Mouse (Mus musculus): ENCODE data around the gene Plxna4. TPM values are rescaled to one million over a fixed set of nuclear protein-coding genes. Genes with fewer than 3 reads are reported as not detected.

Plxna4 gene
- polyA plus RNA-seq, 1 experiment from 2014 or later, result 0.91 TPM

- Histone ChIP-seq H3K4me2 (replicated peaks; ENCODE audit: low read depth) (no peak overlapping the region), H3K36me3 (ENCODE audit: control insufficient read depth, insufficient read depth) (no peaks in the 10 kb centered on the region), H3K4me1 (replicated peaks; ENCODE audit: control insufficient read depth, insufficient read depth, low read length) (no peaks in the 10 kb centered on the region), H3K27ac (ENCODE audit: low read depth, low read length) (no peak overlapping the region), H3K9me3 (ENCODE audit: control insufficient read depth) (no peaks in the 10 kb centered on the region), H3K4me3 (ENCODE audit: low read depth, low read length) (no peak overlapping the region), H3K9ac (ENCODE audit: low read depth, low read length) (no peak overlapping the region), H3K27me3 (replicated peaks; ENCODE audit: control insufficient read depth, insufficient read depth, low read length) (no peaks in the 10 kb centered on the region)
- TF ChIP-seq CTCF (IDR thresholded peaks at IDR 0.05; ENCODE audit: low read depth), result no peak
- ATAC-seq, result no peak
- 74% methylated on average over 8 of the region's 8 CpGs for WGBS
These were observed 59.9 kb downstream of the Plxna4 start for GRCm38 (mm10) chr6:32528081-32528570.

- 84% methylated on average over 7 of the region's 7 CpGs for WGBS
These were observed 60.5 kb downstream of the Plxna4 start for GRCm38 (mm10) chr6:32527518-32527917.

GRCm38 (mm10) chr6:32526762-32527161 lies 61.2 kb downstream of the Plxna4 start:
- no peak for ATAC-seq
- H3K27me3 ChIP-seq (replicated peaks; ENCODE audit: control insufficient read depth, insufficient read depth, low read length), result no peaks in the 10 kb centered on the region
- 75% methylated on average over 5 of the region's 5 CpGs for WGBS
- H3K4me3 ChIP-seq (ENCODE audit: low read depth, low read length), result no peak overlapping the region
- H3K9me3 ChIP-seq (ENCODE audit: control insufficient read depth), result no peaks in the 10 kb centered on the region
- H3K9ac ChIP-seq (ENCODE audit: low read depth, low read length), result no peak overlapping the region
- no peak for TF ChIP-seq CTCF (IDR thresholded peaks at IDR 0.05; ENCODE audit: low read depth)
- H3K27ac ChIP-seq (ENCODE audit: low read depth, low read length), result no peak overlapping the region
- H3K36me3 ChIP-seq (ENCODE audit: control insufficient read depth, insufficient read depth), result no peaks in the 10 kb centered on the region
- no peak overlapping the region for H3K4me2 ChIP-seq (replicated peaks; ENCODE audit: low read depth)
- no peaks in the 10 kb centered on the region for H3K4me1 ChIP-seq (replicated peaks; ENCODE audit: control insufficient read depth, insufficient read depth, low read length)

More at GRCm38 (mm10) chr6:32527518-32527917, 60.5 kb downstream of the Plxna4 start:
- no peak for ATAC-seq
- no peaks in the 10 kb centered on the region for H3K4me1 ChIP-seq (replicated peaks; ENCODE audit: control insufficient read depth, insufficient read depth, low read length)
- H3K36me3 ChIP-seq (ENCODE audit: control insufficient read depth, insufficient read depth), result no peaks in the 10 kb centered on the region
- H3K9ac ChIP-seq (ENCODE audit: low read depth, low read length), result no peak overlapping the region
- no peak overlapping the region for H3K27ac ChIP-seq (ENCODE audit: low read depth, low read length)
- no peak overlapping the region for H3K4me2 ChIP-seq (replicated peaks; ENCODE audit: low read depth)
- no peak overlapping the region for H3K4me3 ChIP-seq (ENCODE audit: low read depth, low read length)
- no peaks in the 10 kb centered on the region for H3K9me3 ChIP-seq (ENCODE audit: control insufficient read depth)
- no peaks in the 10 kb centered on the region for H3K27me3 ChIP-seq (replicated peaks; ENCODE audit: control insufficient read depth, insufficient read depth, low read length)
- TF ChIP-seq CTCF (IDR thresholded peaks at IDR 0.05; ENCODE audit: low read depth), result no peak

- 78% methylated on average over 4 of the region's 4 CpGs for WGBS
- H3K4me1 ChIP-seq (replicated peaks; ENCODE audit: control insufficient read depth, insufficient read depth, low read length), result no peaks in the 10 kb centered on the region
- ATAC-seq, result no peak
- H3K27me3 ChIP-seq (replicated peaks; ENCODE audit: control insufficient read depth, insufficient read depth, low read length), result no peaks in the 10 kb centered on the region
- no peaks in the 10 kb centered on the region for H3K9me3 ChIP-seq (ENCODE audit: control insufficient read depth)
- no peak overlapping the region for H3K27ac ChIP-seq (ENCODE audit: low read depth, low read length)
- H3K9ac ChIP-seq (ENCODE audit: low read depth, low read length), result no peak overlapping the region
- no peak for TF ChIP-seq CTCF (IDR thresholded peaks at IDR 0.05; ENCODE audit: low read depth)
- H3K36me3 ChIP-seq (ENCODE audit: control insufficient read depth, insufficient read depth), result no peaks in the 10 kb centered on the region
- H3K4me3 ChIP-seq (ENCODE audit: low read depth, low read length), result no peak overlapping the region
- no peak overlapping the region for H3K4me2 ChIP-seq (replicated peaks; ENCODE audit: low read depth)
These were observed 67.9 kb downstream of the Plxna4 start for GRCm38 (mm10) chr6:32520097-32520496.

GRCm38 (mm10) chr6:32518617-32519016 lies 69.4 kb downstream of the Plxna4 start:
- H3K36me3 ChIP-seq (ENCODE audit: control insufficient read depth, insufficient read depth), result no peaks in the 10 kb centered on the region
- 88% methylated on average over 3 of the region's 3 CpGs for WGBS
- H3K4me3 ChIP-seq (ENCODE audit: low read depth, low read length), result no peak overlapping the region
- no peaks in the 10 kb centered on the region for H3K9me3 ChIP-seq (ENCODE audit: control insufficient read depth)
- no peak for TF ChIP-seq CTCF (IDR thresholded peaks at IDR 0.05; ENCODE audit: low read depth)
- H3K4me1 ChIP-seq (replicated peaks; ENCODE audit: control insufficient read depth, insufficient read depth, low read length), result no peaks in the 10 kb centered on the region
- no peak overlapping the region for H3K4me2 ChIP-seq (replicated peaks; ENCODE audit: low read depth)
- H3K27me3 ChIP-seq (replicated peaks; ENCODE audit: control insufficient read depth, insufficient read depth, low read length), result no peaks in the 10 kb centered on the region
- no peak overlapping the region for H3K9ac ChIP-seq (ENCODE audit: low read depth, low read length)
- no peak overlapping the region for H3K27ac ChIP-seq (ENCODE audit: low read depth, low read length)
- no peak for ATAC-seq

- Histone ChIP-seq H3K4me1 (replicated peaks; ENCODE audit: control insufficient read depth, insufficient read depth, low read length) (no peaks in the 10 kb centered on the region), H3K9ac (ENCODE audit: low read depth, low read length) (no peak overlapping the region), H3K36me3 (ENCODE audit: control insufficient read depth, insufficient read depth) (no peaks in the 10 kb centered on the region), H3K27ac (ENCODE audit: low read depth, low read length) (no peak overlapping the region), H3K4me3 (ENCODE audit: low read depth, low read length) (no peak overlapping the region), H3K27me3 (replicated peaks; ENCODE audit: control insufficient read depth, insufficient read depth, low read length) (no peaks in the 10 kb centered on the region), H3K9me3 (ENCODE audit: control insufficient read depth) (no peaks in the 10 kb centered on the region), H3K4me2 (replicated peaks; ENCODE audit: low read depth) (no peak overlapping the region)
- ATAC-seq, result no peak
- TF ChIP-seq CTCF (IDR thresholded peaks at IDR 0.05; ENCODE audit: low read depth), result no peak
- 78% methylated on average over 6 of the region's 6 CpGs for WGBS
These were observed 73.9 kb downstream of the Plxna4 start for GRCm38 (mm10) chr6:32514096-32514495.

GRCm38 (mm10) chr6:32512010-32512409 lies 76.0 kb downstream of the Plxna4 start:
- H3K4me3 ChIP-seq (ENCODE audit: low read depth, low read length), result no peak overlapping the region
- no peaks in the 10 kb centered on the region for H3K36me3 ChIP-seq (ENCODE audit: control insufficient read depth, insufficient read depth)
- ATAC-seq, result no peak
- H3K4me1 ChIP-seq (replicated peaks; ENCODE audit: control insufficient read depth, insufficient read depth, low read length), result no peaks in the 10 kb centered on the region
- H3K27ac ChIP-seq (ENCODE audit: low read depth, low read length), result no peak overlapping the region
- no peak overlapping the region for H3K9ac ChIP-seq (ENCODE audit: low read depth, low read length)
- 33% methylated on average over 1 of the region's 1 CpGs for WGBS
- no peak overlapping the region for H3K4me2 ChIP-seq (replicated peaks; ENCODE audit: low read depth)
- no peaks in the 10 kb centered on the region for H3K27me3 ChIP-seq (replicated peaks; ENCODE audit: control insufficient read depth, insufficient read depth, low read length)
- no peaks in the 10 kb centered on the region for H3K9me3 ChIP-seq (ENCODE audit: control insufficient read depth)
- no peak for TF ChIP-seq CTCF (IDR thresholded peaks at IDR 0.05; ENCODE audit: low read depth)
